Mouse (Mus musculus): Measurements from ENCODE around the gene Pacrg. TPM values are rescaled to one million over a fixed set of nuclear protein-coding genes. Genes with fewer than 3 reads are reported as not detected.

Pacrg gene
- polyA plus RNA-seq, 2 experiments from 2014 or later, result not detected

DNA sequence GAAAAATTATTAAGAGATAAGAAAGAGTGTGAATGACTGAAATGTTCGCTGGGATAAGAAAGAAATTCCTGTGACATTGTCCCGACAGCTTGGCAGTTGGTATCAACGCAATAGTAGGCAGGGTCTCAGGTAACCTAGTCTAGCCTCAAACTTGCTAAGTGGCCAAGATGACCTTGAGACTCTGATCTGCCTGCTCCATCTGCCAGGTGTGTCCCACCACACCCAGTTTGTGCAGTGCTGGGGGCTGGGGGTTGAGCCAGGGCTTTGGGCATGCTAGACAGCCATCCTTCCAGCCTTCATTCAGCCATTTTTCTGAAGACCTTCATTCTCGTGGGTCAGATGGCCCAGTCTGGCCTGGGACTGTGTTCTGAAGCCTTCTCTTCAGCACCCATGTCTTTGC, 473.5 kb downstream of the Pacrg start:
- no peak for ATAC-seq

DNA sequence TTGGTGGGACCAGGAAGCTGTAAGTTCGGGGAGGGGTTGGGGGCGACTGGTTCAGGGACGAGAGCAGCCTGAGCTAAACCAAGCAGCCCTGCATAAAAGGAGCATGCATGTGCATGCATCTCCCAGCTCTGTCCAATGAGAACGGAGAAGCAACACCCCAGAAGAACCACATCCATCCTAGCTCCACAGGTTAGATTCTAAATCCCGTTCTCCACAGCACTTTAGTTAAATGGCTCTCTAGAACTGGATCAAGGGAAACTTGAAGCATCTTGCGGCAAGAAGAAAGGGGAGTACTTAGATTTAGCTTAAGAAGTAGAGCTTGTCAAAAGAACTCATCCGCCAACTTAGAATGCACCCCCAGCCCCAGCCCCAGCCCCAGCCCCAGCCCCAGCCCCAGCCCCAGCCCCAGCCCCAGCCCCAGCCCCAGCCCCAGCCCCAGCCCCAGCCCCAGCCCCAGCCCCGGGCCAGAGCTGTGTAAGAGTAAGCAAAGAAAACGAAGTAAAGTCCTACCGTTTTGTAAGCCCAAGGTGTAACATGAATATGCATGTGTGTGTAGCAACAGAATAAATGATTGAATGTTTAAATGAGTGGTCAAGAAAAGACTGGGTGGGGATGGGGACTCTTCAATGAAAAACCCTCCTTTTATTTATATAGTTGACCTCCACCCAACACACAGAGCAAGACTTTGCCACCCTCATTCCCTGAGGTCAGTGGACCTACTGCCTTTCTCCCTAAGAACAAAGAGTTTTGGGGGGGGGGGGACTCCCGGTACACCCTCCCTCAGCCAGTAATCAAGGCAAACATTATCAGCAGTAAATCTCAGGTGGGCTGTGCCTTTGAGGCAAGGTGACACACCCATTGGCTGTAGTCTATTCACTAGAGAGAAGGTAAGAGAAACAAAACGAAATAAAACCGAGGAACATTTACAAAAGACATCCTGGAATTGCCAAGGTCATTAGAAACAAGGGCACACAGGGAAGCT, 474.3 kb downstream of the Pacrg start:
- ATAC-seq, result no peak

DNA sequence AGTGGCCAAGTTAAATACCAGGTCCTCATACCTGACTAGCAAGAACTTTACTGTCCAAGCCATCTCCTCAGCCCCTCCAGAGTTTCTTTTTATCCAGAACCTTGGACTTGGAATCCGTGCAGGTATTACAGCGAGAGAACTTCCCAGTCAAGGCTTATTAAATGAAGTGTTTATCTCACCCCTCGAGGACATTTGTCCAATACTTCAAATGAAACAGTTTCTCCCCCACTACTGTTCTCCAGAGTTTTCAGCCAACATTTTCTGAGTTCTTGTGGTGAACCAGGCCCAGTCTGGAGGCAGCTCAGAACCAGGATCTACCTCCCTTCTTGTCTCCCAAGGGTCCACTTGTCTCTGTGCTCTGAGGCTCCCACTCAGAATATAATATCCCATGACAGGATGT, 477.0 kb downstream of the Pacrg start:
- ATAC-seq, result no peak

DNA sequence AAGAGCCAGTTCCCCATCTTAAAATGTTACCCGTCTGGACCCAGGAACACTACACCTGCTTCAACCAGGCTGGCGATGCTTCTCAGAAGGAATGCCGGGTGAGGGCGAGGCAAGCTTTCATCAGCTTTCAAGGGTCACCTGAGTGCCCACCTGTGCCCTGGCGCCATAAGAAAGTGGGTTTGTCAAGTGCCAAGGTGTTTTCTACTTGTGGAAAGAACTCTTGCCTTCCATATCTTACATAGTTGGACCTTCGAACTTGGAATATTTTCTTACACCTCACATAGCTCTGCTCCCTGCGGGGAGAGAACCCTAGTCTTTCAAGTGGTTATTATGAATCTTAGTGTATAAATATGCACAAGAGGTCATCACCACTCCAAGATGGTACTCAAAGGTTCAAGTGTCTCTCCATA, 478.2 kb downstream of the Pacrg start:
- no peak for ATAC-seq

DNA sequence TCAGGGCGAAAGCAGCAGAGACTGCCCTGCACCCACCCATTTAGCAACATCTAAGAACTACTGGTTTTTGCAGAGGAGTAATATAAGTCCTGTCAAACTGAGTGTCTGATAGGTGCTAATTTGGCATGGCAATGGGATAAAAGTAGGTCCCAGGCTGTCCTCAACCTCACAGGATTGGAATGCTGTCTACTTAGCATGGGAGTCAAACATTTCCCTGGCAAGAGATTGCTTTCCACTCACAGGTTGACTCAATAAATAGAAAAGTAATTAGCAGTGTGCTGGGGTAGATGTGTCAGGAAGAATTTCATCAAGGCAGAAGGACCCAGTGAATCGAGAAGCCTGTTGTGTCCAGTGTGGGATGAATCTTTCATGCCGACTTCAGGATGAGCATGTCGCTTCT, 479.4 kb downstream of the Pacrg start:
- no peak for ATAC-seq

DNA sequence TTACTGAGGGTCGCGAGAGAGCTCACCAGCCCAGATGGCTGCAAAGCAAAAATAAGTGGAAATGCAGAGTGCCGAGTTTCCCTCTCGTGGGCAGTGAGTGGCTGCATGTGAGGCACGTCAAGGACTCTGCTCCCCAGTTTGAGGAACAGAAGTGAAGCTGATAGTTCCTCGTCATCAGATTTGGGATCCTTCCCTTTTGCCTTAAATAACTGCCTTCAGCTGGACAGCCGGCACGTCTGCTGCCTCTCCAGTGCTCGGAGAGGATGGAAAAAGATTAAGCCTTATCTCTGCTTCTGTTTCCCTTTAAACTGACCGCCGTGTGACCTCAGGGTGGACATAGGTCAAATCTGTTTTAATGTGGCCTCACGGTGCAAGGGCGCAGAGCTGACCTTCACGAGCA, 480.6 kb downstream of the Pacrg start:
- ATAC-seq, result no peak

DNA sequence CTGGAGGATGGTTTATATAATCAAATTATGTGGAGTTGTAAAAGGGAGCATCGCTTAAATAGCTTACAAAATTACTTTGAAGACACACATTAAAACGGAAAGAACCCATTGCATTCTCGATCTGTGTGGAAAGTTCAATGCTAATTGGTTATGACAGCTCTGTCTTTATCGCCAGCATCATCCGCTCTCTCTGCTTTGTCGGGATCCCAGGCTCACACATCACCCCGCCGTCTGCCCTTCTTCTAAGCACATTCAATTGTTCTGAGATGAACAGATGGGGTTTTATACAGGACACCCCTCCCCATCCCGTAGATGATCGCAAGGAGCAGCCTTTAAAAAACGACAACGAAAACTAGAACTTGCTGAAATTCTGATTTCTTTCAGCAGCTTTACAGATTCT, 482.8 kb downstream of the Pacrg start:
- no peak for ATAC-seq

DNA sequence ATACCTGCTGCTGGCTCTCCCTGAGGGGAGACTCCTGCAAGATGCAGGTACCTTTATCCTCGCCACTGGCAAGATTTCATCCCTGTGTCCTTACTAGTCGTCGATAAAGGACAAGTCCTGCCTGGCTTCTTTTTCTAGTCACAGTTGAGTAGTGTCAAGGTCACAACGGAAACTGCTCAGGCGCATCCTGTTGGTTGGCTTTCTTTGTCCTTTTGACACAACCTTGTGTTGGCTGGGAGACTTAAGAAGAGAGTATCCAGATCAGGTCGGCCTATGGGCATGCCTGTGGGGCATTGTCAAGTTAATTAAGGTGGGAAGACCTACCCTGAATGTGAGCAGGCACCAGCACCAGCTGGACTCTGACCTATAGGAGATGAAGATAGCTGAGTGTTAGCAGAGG, 483.8 kb downstream of the Pacrg start:
- ATAC-seq, result no peak

DNA sequence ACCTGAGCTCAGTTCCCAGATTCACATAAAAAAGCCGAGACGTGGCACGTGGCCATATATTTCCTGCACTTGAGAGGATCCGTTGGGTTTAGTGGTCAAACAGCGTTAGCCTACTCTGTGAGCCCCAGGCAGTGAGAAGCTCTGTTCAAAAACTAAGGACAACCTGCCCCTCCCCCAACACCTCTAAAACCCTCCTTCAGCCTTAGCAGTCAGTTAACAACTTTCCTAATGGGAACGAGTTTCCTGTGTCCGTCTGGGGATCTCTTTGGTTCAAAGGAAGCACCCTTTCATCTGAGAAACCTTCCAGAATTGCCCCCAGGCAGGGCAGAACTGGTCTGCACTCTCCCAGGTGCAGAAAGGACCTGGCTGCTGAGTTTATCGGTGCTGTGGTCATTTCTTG, 484.4 kb downstream of the Pacrg start:
- ATAC-seq, result no peak

Other genes starting within 250 kb of the Pacrg start
- gene Prkn, start 73 bp upstream of the Pacrg start, polyA plus RNA-seq (2017; shearing (Covaris generic)), result under 1 TPM in 1 of 2 experiments, not detected in 1; 0.32 TPM